Mouse (Mus musculus) sigmoid colon, adult 10 weeks (tissue): ENCODE measurements around the gene Bglap3. TPM values are rescaled to one million over a fixed set of nuclear protein-coding genes. Genes with fewer than 3 reads are reported as not detected.

ENCODE experiments used
- polyA plus RNA-seq: library from polyadenylated mRNA; stranded (reverse); fragments of 350-450 nt; fragmentation: Illumina TruSeq; extraction: RNeasy Lipid Tissue Mini Kit (QIAGEN cat#74804); gene quantifications from one replicate; pipeline ENCODE4 v1.2.3, GENCODE M21; 2014; ENCODE audit warnings: low read depth, low replicate concordance

The Bglap3 gene
- 4.0 TPM for polyA plus RNA-seq

GRCm38 (mm10) chr3:88372643-88373042 lies at the start of gene Bglap3:
Gene Bglap3, minus strand, starts transcription at chr3:88372743.

GRCm38 (mm10) chr3:88409741-88410644 lies 37.5 kb upstream of the Bglap3 start, which contains the start of gene Pmf1:
Gene Pmf1, minus strand, starts transcription at chr3:88410331.

GRCm38 (mm10) chr3:88384364-88384763 lies 11.8 kb upstream of the Bglap3 start, which contains the start of gene Bglap:
Gene Bglap, minus strand, starts transcription at chr3:88384464.

GRCm38 (mm10) chr3:88378599-88378998 lies 6.1 kb upstream of the Bglap3 start, which contains the start of gene Bglap2:
Gene Bglap2, minus strand, starts transcription at chr3:88378699.

GRCm38 (mm10) chr3:88364337-88364736 lies 8.2 kb downstream of the Bglap3 start, which contains the start of gene Paqr6:
Gene Paqr6, plus strand, starts transcription at chr3:88364584.

GRCm38 (mm10) chr3:88336058-88337013 lies 36.2 kb downstream of the Bglap3 start, which contains the start of the genes Tmem79 and Smg5:
Gene Tmem79, minus strand, starts transcription at chr3:88336148.
Gene Smg5, plus strand, starts transcription at chr3:88336260.

GRCm38 (mm10) chr3:88324951-88325405 lies 47.6 kb downstream of the Bglap3 start, which contains the start of gene Glmp:
Gene Glmp, plus strand, starts transcription at chr3:88325023.

Other genes with a start within 250 kb of the Bglap3 start
- gene Mef2d, start 230.4 kb downstream of the Bglap3 start, polyA plus RNA-seq, result 18.0 TPM
- not detected for gene Rhbg, start 118.0 kb downstream of the Bglap3 start, polyA plus RNA-seq
- gene Gm38392, start 85.5 kb downstream of the Bglap3 start, polyA plus RNA-seq, result not detected
- gene Tsacc, start 75.7 kb downstream of the Bglap3 start, polyA plus RNA-seq, result 3.9 TPM
- gene Cct3, start 75.6 kb downstream of the Bglap3 start, polyA plus RNA-seq, result 72.4 TPM
- 3.2 TPM for gene Glmp, start 47.7 kb downstream of the Bglap3 start, polyA plus RNA-seq
- 2.1 TPM for gene Tmem79, start 36.6 kb downstream of the Bglap3 start, polyA plus RNA-seq
- 28.6 TPM for gene Smg5, start 36.5 kb downstream of the Bglap3 start, polyA plus RNA-seq
- 0.85 TPM for gene Paqr6, start 8.2 kb downstream of the Bglap3 start, polyA plus RNA-seq
- gene Bglap2, start 6.0 kb upstream of the Bglap3 start, polyA plus RNA-seq, result not detected
- gene Bglap, start 11.7 kb upstream of the Bglap3 start, polyA plus RNA-seq, result not detected
- 3.8 TPM for gene Pmf1, start 37.6 kb upstream of the Bglap3 start, polyA plus RNA-seq
- 9.8 TPM for gene Slc25a44, start 52.4 kb upstream of the Bglap3 start, polyA plus RNA-seq
- 128 TPM for gene Sema4a, start 88.4 kb upstream of the Bglap3 start, polyA plus RNA-seq
- gene Lmna, start 137.2 kb upstream of the Bglap3 start, polyA plus RNA-seq, result 24.9 TPM
- gene Mex3a, start 159.7 kb upstream of the Bglap3 start, polyA plus RNA-seq, result 1.3 TPM
- gene Rab25, start 175.6 kb upstream of the Bglap3 start, polyA plus RNA-seq, result 16.6 TPM
- gene Lamtor2, start 180.3 kb upstream of the Bglap3 start, polyA plus RNA-seq, result 6.8 TPM
- gene Ubqln4, start 181.0 kb upstream of the Bglap3 start, polyA plus RNA-seq, result 18.9 TPM
- 23.4 TPM for gene Ssr2, start 203.1 kb upstream of the Bglap3 start, polyA plus RNA-seq
- gene Arhgef2, start 233.2 kb upstream of the Bglap3 start, polyA plus RNA-seq, result 22.3 TPM